10 mouse cellular contexts compared by ENCODE assay signal in the genomic region with DNA sequence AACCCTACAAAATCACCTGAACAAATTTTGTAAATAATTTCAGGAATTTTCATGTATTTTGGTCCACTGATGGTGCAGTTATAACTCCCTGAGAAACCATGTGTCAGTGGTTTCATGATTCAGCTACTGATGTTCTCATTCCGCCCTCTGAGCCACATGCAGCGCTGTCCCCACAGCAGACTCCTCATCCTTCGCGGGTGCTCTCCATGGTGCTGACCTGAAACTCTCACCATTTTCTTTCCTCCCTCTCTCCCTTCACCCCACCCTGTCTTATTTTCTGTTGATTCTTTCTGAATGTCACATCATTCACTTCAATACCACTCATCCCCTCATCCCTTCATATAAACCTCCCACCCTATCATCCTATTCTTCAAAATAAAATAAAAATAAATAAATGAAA.
DNase-seq lines count a peak whose midpoint lies in the region; ATAC-seq and TF ChIP-seq lines count a peak whose summit lies in the region.
"Had no signal": no experiment of that assay in that cellular context is flagged by ENCODE, and none has a peak within 500 bp of the region (broad histone marks: within the 10 kb centered on the region; RNA-seq: fewer than 3 reads in every experiment).

No protein-coding gene starts in this region.

- H3K27me3 ChIP-seq in heart, embryonic 10.5 days (ENCODE audit: insufficient read depth, poor library complexity, severe bottlenecking) = no peaks in the 10 kb centered on the region
- H3K27me3 ChIP-seq in limb, embryonic 13.5 days = no peaks in the 10 kb centered on the region
- H3K27me3 ChIP-seq: midbrain, embryonic 12.5 days had no signal

- no peaks in the 10 kb centered on the region for H3K4me1 ChIP-seq in heart, embryonic 10.5 days
- no peaks in the 10 kb centered on the region for H3K4me1 ChIP-seq in ES-E14 (ENCODE audit: control insufficient read depth in 2 of 2, insufficient read depth in 2 of 2, low read length in 2 of 2, poor library complexity in 1 of 2)
- H3K4me1 ChIP-seq in limb, embryonic 13.5 days = no peaks in the 10 kb centered on the region
- H3K4me1 ChIP-seq: midbrain, embryonic 12.5 days had no signal

- no peak overlapping the region for H3K27ac ChIP-seq in heart, embryonic 10.5 days
- no peak overlapping the region for H3K27ac ChIP-seq in ES-E14 (ENCODE audit: insufficient read depth, low read depth, low read length, poor library complexity, severe bottlenecking)
- H3K27ac ChIP-seq in limb, embryonic 13.5 days = no peak overlapping the region
- H3K27ac ChIP-seq: midbrain, embryonic 12.5 days had no signal

- H3K9ac ChIP-seq in ES-E14 (ENCODE audit: insufficient read depth, low read depth, low read length, poor library complexity, severe bottlenecking) = no peak overlapping the region
- H3K9ac ChIP-seq in limb, embryonic 13.5 days = no peak overlapping the region
- H3K9ac ChIP-seq: midbrain, embryonic 12.5 days had no signal

- no peaks in the 10 kb centered on the region for H3K36me3 ChIP-seq in heart, embryonic 10.5 days
- no peaks in the 10 kb centered on the region for H3K36me3 ChIP-seq in ES-E14 (ENCODE audit: control insufficient read depth, insufficient read depth, low read length, poor library complexity, severe bottlenecking)
- no peaks in the 10 kb centered on the region for H3K36me3 ChIP-seq in limb, embryonic 13.5 days
- H3K36me3 ChIP-seq: midbrain, embryonic 12.5 days had no signal

- H3K4me2 ChIP-seq in limb, embryonic 13.5 days (replicated peaks) = no peak overlapping the region
- H3K4me2 ChIP-seq: midbrain, embryonic 12.5 days had no signal

- DNase-seq in heart, postnatal 14 days = peak; percentile 16 to 29
- DNase-seq in heart, embryonic 10.5 days (ENCODE audit: low spot score) = no peak
- DNase-seq in ES-E14 (ENCODE audit: low read depth, low spot score) = peak; percentile 34
- peak; percentile 15 for DNase-seq in embryo, embryonic 9.5 days (ENCODE audit: extremely low spot score)
- no peak for DNase-seq in MN1 (ENCODE audit: low spot score)
- no peak for DNase-seq in cerebellum, adult 9-10 months
- no peak for DNase-seq in layer of hippocampus, postnatal 36 days
- DNase-seq: thymus, postnatal 14 days had no signal

- H3K4me3 ChIP-seq in heart, embryonic 10.5 days = no peak overlapping the region
- no peak overlapping the region for H3K4me3 ChIP-seq in ES-E14 (ENCODE audit: insufficient read depth in 1 of 2, low read depth in 1 of 2, low read length in 2 of 2, poor library complexity in 1 of 2, severe bottlenecking in 1 of 2)
- no peak overlapping the region for H3K4me3 ChIP-seq in limb, embryonic 13.5 days
- H3K4me3 ChIP-seq: midbrain, embryonic 12.5 days had no signal

- ATAC-seq in limb, embryonic 13.5 days (ENCODE audit: low FRiP score, low read depth) = peak; percentile 44; the same call in 1 of the 2 replicates

- H3K9me3 ChIP-seq in heart, embryonic 10.5 days = peaks cover 4% of the 10 kb centered on the region; the same call in 1 of the 2 replicates
- H3K9me3 ChIP-seq in ES-E14 (ENCODE audit: control insufficient read depth, insufficient read depth, low read depth, low read length) = no peaks in the 10 kb centered on the region
- no peaks in the 10 kb centered on the region for H3K9me3 ChIP-seq in limb, embryonic 13.5 days
- H3K9me3 ChIP-seq: midbrain, embryonic 12.5 days had no signal

- intact Hi-C loops in heart, postnatal 14 days (cut with DNase I) = no loop called here

- 12% methylated on average over 4 of the region's 4 CpGs for WGBS in heart, embryonic 10.5 days
- 6% methylated on average over 4 of the region's 4 CpGs for WGBS in limb, embryonic 13.5 days

- in situ Hi-C loops in ES-E14 (cut with MboI; ENCODE audit: low sequenced_read_pairs in 2 of 2, unreplicated experiment in 2 of 2) = no loop called here

TF ChIP-seq in ES-E14, 5 proteins besides CTCF, POLR2A, EP300 and RAD21:
- TF ChIP-seq CHD2 (IDR thresholded peaks at IDR 0.05; ENCODE audit: low read depth, low read length) (no peak), HCFC1 (IDR thresholded peaks at IDR 0.05; ENCODE audit: borderline replicate concordance, insufficient read depth, low read length) (no peak)

Comparison
In these comparisons a context has a peak if more than half of its experiments do, and no peak if none do; other contexts are left out.
1. DNase-seq: peak in heart, postnatal 14 days (2 of 2), ES-E14 (single experiment) and embryo, embryonic 9.5 days (single experiment); none in heart, embryonic 10.5 days (single experiment), MN1 (single experiment), cerebellum, adult 9-10 months (single experiment) and layer of hippocampus, postnatal 36 days (0 of 2).